Mouse (Mus musculus) kidney, adult 2 months (tissue): ENCODE results near the gene 9130409I23Rik. TPM values are rescaled to one million over a fixed set of nuclear protein-coding genes. Genes with fewer than 3 reads are reported as not detected.

Experiments
- DNase-seq: peaks from one replicate; pipeline ENCODE4 v3.0.0; 2021
- H3K27ac ChIP-seq: fragments of 200-500 bp; 2 replicates; pipeline ENCODE4 v1.5.1; 2012; ENCODE audit warnings: low read depth, low read length, control low read depth, inconsistent platforms; ENCODE audit not compliant: insufficient read depth
- H3K27me3 ChIP-seq: fragments of 200-500 bp; replicated peaks from 2 replicates; pipeline ENCODE4 v1.6.1; 2012; ENCODE audit warnings: mild to moderate bottlenecking, moderate library complexity, low read length, inconsistent platforms; ENCODE audit not compliant: control insufficient read depth, insufficient read depth
- H3K36me3 ChIP-seq: fragments of 200-500 bp; 2 replicates; pipeline ENCODE4 v1.6.1; 2012; ENCODE audit warnings: mild to moderate bottlenecking, moderate library complexity, low read length, inconsistent platforms; ENCODE audit not compliant: control insufficient read depth, insufficient read depth
- H3K4me1 ChIP-seq: fragments of 200-500 bp; 2 replicates; pipeline ENCODE4 v1.6.1; 2011; ENCODE audit warnings: low read length; ENCODE audit not compliant: control insufficient read depth, insufficient read depth
- H3K4me3 ChIP-seq: fragments of 200-500 bp; 2 replicates; pipeline ENCODE4 v1.5.1; 2011; ENCODE audit warnings: mild to moderate bottlenecking, low read depth, low read length, control low read depth; ENCODE audit not compliant: insufficient read depth
- CTCF ChIP-seq: fragments of 200-500 bp; conservative IDR thresholded peaks from 2 replicates; pipeline ENCODE4 v1.5.1; 2011; ENCODE audit warnings: low read depth, mild to moderate bottlenecking, control low read depth, low read length, moderate library complexity, mixed read lengths; ENCODE audit not compliant: insufficient read depth, insufficient read length
- POLR2A ChIP-seq: fragments of 200-500 bp; IDR thresholded peaks from one replicate; pipeline ENCODE4 v1.6.1; 2011; ENCODE audit warnings: low read depth, low read length, control low read depth
- WGBS: fragments of 180-500 bp; shearing (Covaris S2); methylation state at CpG from one replicate; pipeline ENCODE4 v1.1.7; 2018; 5-methylcytosine and 5-hydroxymethylcytosine counted together
- polyA plus RNA-seq: library from polyadenylated mRNA; depleted of rRNA; stranded (reverse); fragments of >200 nt; gene quantifications from 2 replicates; pipeline ENCODE4 v1.2.3, GENCODE M21; 2012; rRNA removed

Gene 9130409I23Rik
- polyA plus RNA-seq: not detected in 2 replicates

- no peak within 1 kb of the TSS for H3K27ac ChIP-seq
- H3K4me3 ChIP-seq: no peak within 1 kb of the TSS
- no peaks in the 10 kb centered on the region for H3K36me3 ChIP-seq
- no peak for TF ChIP-seq CTCF
- TF ChIP-seq POLR2A: no peak
- no peaks in the 10 kb centered on the region for H3K27me3 ChIP-seq
- no peaks in the 10 kb centered on the region for H3K4me1 ChIP-seq
- no peak for DNase-seq
- 84% methylated on average over 6 of the region's 6 CpGs for WGBS
Measured at GRCm38 (mm10) chr1:181050937-181051336, at the start of gene 9130409I23Rik. 9130409I23Rik (plus strand) TSS chr1:181051237.

- WGBS: 88% methylated on average over 3 of the region's 3 CpGs
- Histone ChIP-seq H3K36me3 (no peaks in the 10 kb centered on the region), H3K4me3 (no peak overlapping the region), H3K4me1 (peaks cover 4% of the 10 kb centered on the region; the same call in 1 of the 2 replicates), H3K27ac (no peak overlapping the region), H3K27me3 (no peaks in the 10 kb centered on the region)
- DNase-seq: no peak
- TF ChIP-seq POLR2A (no peak), CTCF (no peak)
Measured at GRCm38 (mm10) chr1:181001621-181002020, 49.4 kb upstream of the 9130409I23Rik start.

- DNase-seq: no peak
- no peak for TF ChIP-seq CTCF
- TF ChIP-seq POLR2A: no peak
- no peaks in the 10 kb centered on the region for H3K36me3 ChIP-seq
- no peak overlapping the region for H3K27ac ChIP-seq
- WGBS: 81% methylated on average over 2 of the region's 2 CpGs
- H3K27me3 ChIP-seq: no peaks in the 10 kb centered on the region
- peaks cover 4% of the 10 kb centered on the region; the same call in 1 of the 2 replicates for H3K4me1 ChIP-seq
- H3K4me3 ChIP-seq: no peak overlapping the region
Measured at GRCm38 (mm10) chr1:181003790-181004189, 47.2 kb upstream of the 9130409I23Rik start.

GRCm38 (mm10) chr1:181005331-181005730 is 45.7 kb upstream of the 9130409I23Rik start:
- Histone ChIP-seq H3K36me3 (no peaks in the 10 kb centered on the region), H3K27ac (no peak overlapping the region; the same call in 1 of the 2 replicates), H3K4me3 (no peak overlapping the region), H3K27me3 (no peaks in the 10 kb centered on the region), H3K4me1 (peaks cover 13% of the 10 kb centered on the region)
- WGBS: 81% methylated on average over 8 of the region's 8 CpGs
- TF ChIP-seq CTCF (no peak), POLR2A (no peak)
- DNase-seq: no peak

- H3K4me1 ChIP-seq: peaks cover 13% of the 10 kb centered on the region
- no peak for DNase-seq
- H3K4me3 ChIP-seq: no peak overlapping the region
- 92% methylated on average over 6 of the region's 6 CpGs for WGBS
- H3K36me3 ChIP-seq: no peaks in the 10 kb centered on the region
- H3K27me3 ChIP-seq: no peaks in the 10 kb centered on the region
- no peak overlapping the region for H3K27ac ChIP-seq
- TF ChIP-seq CTCF: no peak
- no peak for TF ChIP-seq POLR2A
Measured at GRCm38 (mm10) chr1:181007831-181008230, 43.2 kb upstream of the 9130409I23Rik start.

- no peaks in the 10 kb centered on the region for H3K36me3 ChIP-seq
- TF ChIP-seq CTCF (no peak), POLR2A (no peak)
- 92% methylated on average over 2 of the region's 2 CpGs for WGBS
- no peaks in the 10 kb centered on the region for H3K27me3 ChIP-seq
- DNase-seq: peak; percentile 75
- peaks cover 13% of the 10 kb centered on the region for H3K4me1 ChIP-seq
- H3K27ac ChIP-seq: no peak overlapping the region
- no peak overlapping the region for H3K4me3 ChIP-seq
Measured at GRCm38 (mm10) chr1:181008266-181008665, 42.8 kb upstream of the 9130409I23Rik start.

- no peak for DNase-seq
- H3K27ac ChIP-seq: peak overlapping the region; percentile 37
- no peak for TF ChIP-seq POLR2A
- TF ChIP-seq CTCF: no peak
- H3K27me3 ChIP-seq: no peaks in the 10 kb centered on the region
- peaks cover 13% of the 10 kb centered on the region for H3K4me1 ChIP-seq
- no peaks in the 10 kb centered on the region for H3K36me3 ChIP-seq
- H3K4me3 ChIP-seq: no peak overlapping the region
- 86% methylated on average over 4 of the region's 4 CpGs for WGBS
Measured at GRCm38 (mm10) chr1:181009011-181009590, 41.9 kb upstream of the 9130409I23Rik start.
